8 mouse cellular contexts compared by ENCODE assay signal in the genomic region with DNA sequence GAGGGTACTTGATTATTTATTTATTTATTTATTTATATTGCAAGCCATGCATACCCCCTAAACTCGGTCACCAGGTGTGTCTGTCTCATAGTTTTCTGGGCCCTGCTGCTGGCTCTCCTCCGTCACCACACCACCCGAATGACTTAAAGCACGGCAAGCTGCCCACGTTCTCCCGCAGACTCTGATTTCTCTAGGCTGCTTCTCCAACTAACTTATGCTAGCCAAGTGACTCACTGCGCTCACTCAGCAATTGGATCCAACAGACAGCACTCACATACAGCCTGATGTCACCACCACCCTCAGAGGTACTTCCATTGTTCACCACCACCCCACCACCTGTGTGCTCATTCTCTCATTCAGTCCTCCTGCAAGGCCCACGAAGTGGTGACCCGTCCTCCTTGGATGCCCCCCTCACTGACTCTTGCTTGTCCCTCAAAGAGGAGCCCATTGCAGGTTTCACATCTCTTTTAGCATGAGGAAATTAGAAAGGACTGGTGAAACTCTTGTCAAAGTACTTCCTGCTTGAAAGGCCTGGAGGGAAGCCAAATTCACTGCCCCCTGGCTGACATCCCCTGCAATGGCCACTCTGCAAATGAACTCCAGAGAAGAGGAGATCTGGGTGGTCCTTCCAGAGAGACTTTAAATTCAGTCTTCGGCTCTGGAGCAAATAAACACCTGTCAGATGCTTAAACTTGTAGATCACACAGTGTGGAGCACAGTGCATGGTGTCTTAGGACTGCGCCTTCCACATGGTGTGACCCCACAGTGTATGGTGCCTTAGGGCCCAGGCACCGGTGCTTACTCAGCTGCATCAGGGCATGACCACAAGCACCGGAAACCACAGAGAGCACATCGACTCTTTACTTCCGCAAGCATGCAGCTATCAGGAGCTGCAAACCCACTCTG.
DNase-seq lines count a peak whose midpoint lies in the region; ATAC-seq and TF ChIP-seq lines count a peak whose summit lies in the region.

No protein-coding gene starts in this region.

- H3K4me2 ChIP-seq in forebrain, embryonic 11.5 days (ENCODE audit: low read depth, low read length, severe bottlenecking): no peak overlapping the region
- no peak overlapping the region for H3K4me2 ChIP-seq in intestine, postnatal 0 days (replicated peaks; ENCODE audit: low read depth)
- H3K4me2 ChIP-seq in liver, embryonic 15.5 days: no peak overlapping the region

- no peaks in the 10 kb centered on the region for H3K9me3 ChIP-seq in forebrain, embryonic 10.5 days
- H3K9me3 ChIP-seq in forebrain, embryonic 11.5 days (ENCODE audit: control insufficient read depth, low read length): no peaks in the 10 kb centered on the region
- no peaks in the 10 kb centered on the region for H3K9me3 ChIP-seq in intestine, postnatal 0 days (ENCODE audit: control insufficient read depth)
- H3K9me3 ChIP-seq in liver, embryonic 15.5 days (replicated peaks): no peaks in the 10 kb centered on the region

- peak overlapping the region; percentile 48; the same call in 1 of the 2 replicates for H3K27ac ChIP-seq in forebrain, embryonic 10.5 days
- H3K27ac ChIP-seq in forebrain, embryonic 11.5 days (ENCODE audit: low read depth, low read length): no peak overlapping the region
- no peak overlapping the region for H3K27ac ChIP-seq in intestine, postnatal 0 days (ENCODE audit: low read depth, low read length)
- H3K27ac ChIP-seq in liver, embryonic 15.5 days (replicated peaks): no peak overlapping the region

- no peak for ATAC-seq in forebrain, embryonic 11.5 days (replicated peaks; ENCODE audit: low FRiP score)
- no peak for ATAC-seq in intestine, postnatal 0 days
- peak; percentile 44 for ATAC-seq in liver, embryonic 15.5 days (ENCODE audit: insufficient read depth)

- H3K4me1 ChIP-seq in forebrain, embryonic 10.5 days: peaks cover 59% of the 10 kb centered on the region
- no peaks in the 10 kb centered on the region for H3K4me1 ChIP-seq in forebrain, embryonic 11.5 days (replicated peaks; ENCODE audit: control insufficient read depth, insufficient read depth, low read length)
- no peaks in the 10 kb centered on the region for H3K4me1 ChIP-seq in intestine, postnatal 0 days (replicated peaks; ENCODE audit: control insufficient read depth, insufficient read depth, low read length)
- 0 out of 2 replicates have a peak, but pooled peaks cover 3% of the 10 kb centered on the region for H3K4me1 ChIP-seq in liver, embryonic 15.5 days (replicated peaks)

- TF ChIP-seq CTCF in intestine, postnatal 0 days (IDR thresholded peaks at IDR 0.05; ENCODE audit: low read depth): peak; percentile 54

- no peak overlapping the region for H3K4me3 ChIP-seq in forebrain, embryonic 10.5 days
- no peak overlapping the region for H3K4me3 ChIP-seq in forebrain, embryonic 11.5 days (ENCODE audit: low read depth, low read length)
- no peak overlapping the region for H3K4me3 ChIP-seq in intestine, postnatal 0 days (ENCODE audit: low read depth, low read length)
- no peak overlapping the region for H3K4me3 ChIP-seq in liver, embryonic 15.5 days (replicated peaks)

- DNase-seq in forebrain, embryonic 10.5 days (ENCODE audit: extremely low spot score, low spot score): no peak
- no peak for DNase-seq in forebrain, embryonic 11.5 days (ENCODE audit: low spot score)
- peak; percentile 86 for DNase-seq in 3T3-L1 (ENCODE audit: low read depth, low spot score)
- peak; percentile 65 for DNase-seq in embryo, embryonic 10.5 days (ENCODE audit: low spot score)
- DNase-seq in right cerebral cortex, postnatal 10 days (ENCODE audit: low spot score in 2 of 2): peak; percentile 40 to 61
- no peak for DNase-seq in cerebellum, postnatal 25 days

- H3K27me3 ChIP-seq in forebrain, embryonic 10.5 days (ENCODE audit: poor library complexity, severe bottlenecking): no peaks in the 10 kb centered on the region
- no peaks in the 10 kb centered on the region for H3K27me3 ChIP-seq in forebrain, embryonic 11.5 days (ENCODE audit: control insufficient read depth, insufficient read depth, low read length)
- no peaks in the 10 kb centered on the region for H3K27me3 ChIP-seq in intestine, postnatal 0 days (replicated peaks; ENCODE audit: control insufficient read depth, insufficient read depth, low read length)
- H3K27me3 ChIP-seq in liver, embryonic 15.5 days: no peaks in the 10 kb centered on the region

- no peak overlapping the region for H3K9ac ChIP-seq in forebrain, embryonic 11.5 days (ENCODE audit: low read length)
- no peak overlapping the region for H3K9ac ChIP-seq in intestine, postnatal 0 days (ENCODE audit: low read depth, low read length)
- H3K9ac ChIP-seq in liver, embryonic 15.5 days: no peak overlapping the region

- WGBS in forebrain, embryonic 10.5 days: 75% methylated on average over 15 of the region's 15 CpGs
- WGBS in forebrain, embryonic 11.5 days: 84% methylated on average over 15 of the region's 15 CpGs
- 76% methylated on average over 15 of the region's 15 CpGs for WGBS in intestine, postnatal 0 days
- WGBS in liver, embryonic 15.5 days (ENCODE audit: insufficient replicate concordance): 44% methylated on average over 15 of the region's 15 CpGs

- H3K36me3 ChIP-seq in forebrain, embryonic 10.5 days (replicated peaks): no peaks in the 10 kb centered on the region
- no peaks in the 10 kb centered on the region for H3K36me3 ChIP-seq in forebrain, embryonic 11.5 days (ENCODE audit: control insufficient read depth, insufficient read depth, low read length)
- no peaks in the 10 kb centered on the region for H3K36me3 ChIP-seq in intestine, postnatal 0 days (ENCODE audit: control insufficient read depth, insufficient read depth)
- no peaks in the 10 kb centered on the region for H3K36me3 ChIP-seq in liver, embryonic 15.5 days (replicated peaks)

Comparison
In these comparisons a context has a peak if more than half of its experiments do, and no peak if none do; other contexts are left out.
1. DNase-seq: peak in 3T3-L1 (single experiment), embryo, embryonic 10.5 days (single experiment) and right cerebral cortex, postnatal 10 days (2 of 2); none in forebrain, embryonic 10.5 days (single experiment), forebrain, embryonic 11.5 days (single experiment) and cerebellum, postnatal 25 days (0 of 2).